26 mouse cellular contexts compared by ENCODE assay signal in the genomic region with DNA sequence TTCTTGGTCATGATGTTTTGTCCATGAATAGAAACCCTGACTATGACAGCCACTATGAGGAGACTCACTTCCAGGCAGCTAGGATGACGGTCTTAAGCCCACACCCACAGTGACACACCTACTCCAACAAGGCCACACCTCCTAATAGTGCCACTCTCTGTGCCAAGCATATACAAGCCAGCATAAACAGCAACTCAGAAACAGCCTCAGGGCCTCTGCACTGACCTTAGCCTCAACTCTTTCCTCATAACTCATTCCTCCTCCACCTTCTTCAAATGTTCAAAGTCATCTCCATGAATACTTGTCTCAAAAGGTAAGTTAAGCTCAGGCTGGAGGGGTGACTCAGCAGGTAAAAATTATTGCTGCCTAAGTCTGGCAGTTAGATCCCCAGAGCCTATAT.
"Had no signal": no experiment of that assay in that cellular context is flagged by ENCODE, and none has a peak within 500 bp of the region (broad histone marks: within the 10 kb centered on the region; RNA-seq: fewer than 3 reads in every experiment).

No protein-coding gene starts in this region.

- H3K36me3 ChIP-seq: heart, embryonic 13.5 days; heart, embryonic 15.5 days; hindbrain, embryonic 13.5 days; hindbrain, embryonic 15.5 days; intestine, embryonic 15.5 days; limb, embryonic 10.5 days; limb, embryonic 12.5 days; liver, embryonic 13.5 days had no signal

- H3K4me2 ChIP-seq: heart, embryonic 13.5 days; heart, embryonic 15.5 days; hindbrain, embryonic 13.5 days; hindbrain, embryonic 15.5 days; intestine, embryonic 15.5 days; limb, embryonic 12.5 days; liver, embryonic 11.5 days; liver, embryonic 13.5 days had no signal

- H3K4me3 ChIP-seq: gastrocnemius, adult 2 months; heart, embryonic 10.5 days; heart, embryonic 13.5 days; heart, embryonic 15.5 days; hindbrain, embryonic 13.5 days; hindbrain, embryonic 15.5 days; intestine, embryonic 15.5 days; layer of hippocampus, adult 2 months; left cerebral cortex, adult 2 months; limb, embryonic 10.5 days; limb, embryonic 12.5 days; liver, embryonic 13.5 days had no signal

- H3K27ac ChIP-seq: gastrocnemius, adult 2 months; heart, embryonic 10.5 days; heart, embryonic 13.5 days; heart, embryonic 15.5 days; hindbrain, embryonic 13.5 days; hindbrain, embryonic 15.5 days; intestine, embryonic 15.5 days; layer of hippocampus, adult 2 months; left cerebral cortex, adult 2 months; limb, embryonic 10.5 days; limb, embryonic 12.5 days; liver, embryonic 13.5 days had no signal

- DNase-seq: gastrocnemius, adult 2 months; gastrocnemius, postnatal 10 days; gastrocnemius, postnatal 25 days; heart, adult 18-20 months; heart, postnatal 14 days; heart, postnatal 36 days; kidney, adult 18-20 months; kidney, adult 8-10 months; kidney, postnatal 10 days; kidney, postnatal 25 days; kidney, postnatal 4 days; liver; liver, embryonic 13.5 days had no signal

- H3K9ac ChIP-seq: heart, embryonic 13.5 days; heart, embryonic 15.5 days; hindbrain, embryonic 13.5 days; hindbrain, embryonic 15.5 days; intestine, embryonic 15.5 days; limb, embryonic 12.5 days; liver, embryonic 13.5 days had no signal

- H3K4me1 ChIP-seq: heart, embryonic 10.5 days; intestine, embryonic 15.5 days; limb, embryonic 10.5 days; liver, embryonic 13.5 days had no signal

- H3K9me3 ChIP-seq: heart, embryonic 10.5 days; heart, embryonic 13.5 days; heart, embryonic 15.5 days; hindbrain, embryonic 13.5 days; hindbrain, embryonic 15.5 days; intestine, embryonic 15.5 days; limb, embryonic 10.5 days; limb, embryonic 12.5 days; liver, embryonic 13.5 days had no signal

- ATAC-seq: inflammation-experienced regulatory T-cells, adult 6 months; intestine, embryonic 15.5 days; intestine, postnatal 0 days had no signal

- H3K27me3 ChIP-seq: heart, embryonic 13.5 days; heart, embryonic 15.5 days; hindbrain, embryonic 13.5 days; hindbrain, embryonic 15.5 days; intestine, embryonic 15.5 days; limb, embryonic 12.5 days; liver, embryonic 13.5 days had no signal
